8 mouse cellular contexts compared by ENCODE assay signal in the genomic region with DNA sequence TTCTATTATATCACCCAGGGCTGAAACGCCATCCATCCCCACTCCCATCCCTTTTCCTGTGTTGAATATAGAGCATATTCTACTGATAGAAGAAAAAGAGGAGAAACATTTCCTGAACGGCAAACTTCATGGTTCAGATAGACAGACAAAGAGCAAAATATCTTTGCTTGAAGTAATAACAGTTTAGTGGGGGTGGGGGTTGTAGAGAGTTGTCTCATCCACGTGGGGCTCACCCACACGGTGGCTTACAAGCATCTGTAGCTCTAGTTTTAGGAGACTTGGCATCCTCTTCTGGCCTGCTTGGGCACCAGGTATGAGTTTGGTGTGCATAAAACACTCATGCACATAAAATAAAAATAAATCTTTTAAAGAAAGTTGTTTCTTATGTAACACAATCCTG. TPM values are rescaled to one million over a fixed set of nuclear protein-coding genes. Genes with fewer than 3 reads are reported as not detected.
DNase-seq lines count a peak whose midpoint lies in the region; ATAC-seq and TF ChIP-seq lines count a peak whose summit lies in the region.

No protein-coding gene starts in this region.

- H3K9ac ChIP-seq in heart, embryonic 11.5 days (ENCODE audit: low read depth, low read length), result peak overlapping the region; percentile 98
- peak overlapping the region; percentile 99 for H3K9ac ChIP-seq in forebrain, embryonic 13.5 days
- H3K9ac ChIP-seq in liver, embryonic 14.5 days (replicated peaks), result no peak overlapping the region

- no peak for TF ChIP-seq EP300 in liver, embryonic 14.5 days (IDR thresholded peaks at IDR 0.05; ENCODE audit: low read depth)

- 36% methylated on average over 4 of the region's 4 CpGs for WGBS in heart, embryonic 11.5 days (ENCODE audit: insufficient replicate concordance)
- 34% methylated on average over 4 of the region's 4 CpGs for WGBS in forebrain, embryonic 13.5 days
- WGBS in liver, embryonic 14.5 days (ENCODE audit: insufficient replicate concordance), result 33% methylated on average over 4 of the region's 4 CpGs

- no peak for DNase-seq in heart, postnatal 25 days (ENCODE audit: low spot score)
- DNase-seq in CD4-positive helper T cell, adult 2 months (ENCODE audit: low read depth, low spot score), result peak; percentile 44
- no peak for DNase-seq in liver, embryonic 14.5 days (ENCODE audit: low read depth in 3 of 3, low spot score in 3 of 3)
- DNase-seq in urinary bladder, postnatal 4 days (ENCODE audit: low spot score in 2 of 2), result no peak
- DNase-seq in left cerebral cortex, postnatal 36 days (ENCODE audit: low spot score in 2 of 2), result no peak
- DNase-seq in left cerebral cortex, postnatal 10 days (ENCODE audit: extremely low spot score in 1 of 2, low spot score in 2 of 2), result no peak

- peaks cover 14% of the 10 kb centered on the region for H3K4me1 ChIP-seq in heart, embryonic 11.5 days (ENCODE audit: control insufficient read depth, insufficient read depth, low read length)
- peaks cover 24% of the 10 kb centered on the region for H3K4me1 ChIP-seq in forebrain, embryonic 13.5 days
- peaks cover 0 to 26% of the 10 kb centered on the region in 2 experiments; a peak in 3 of 4 replicates for H3K4me1 ChIP-seq in liver, embryonic 14.5 days (replicated peaks; ENCODE audit: control insufficient read depth in 2 of 2, insufficient read depth in 2 of 2, low read length in 1 of 2)

- no peaks in the 10 kb centered on the region for H3K36me3 ChIP-seq in heart, embryonic 11.5 days (ENCODE audit: control insufficient read depth, insufficient read depth, low read length)
- H3K36me3 ChIP-seq in forebrain, embryonic 13.5 days (ENCODE audit: poor library complexity, severe bottlenecking), result 0 out of 2 replicates have a peak, but pooled peaks cover 4% of the 10 kb centered on the region
- H3K36me3 ChIP-seq in liver, embryonic 14.5 days (replicated peaks; ENCODE audit: control insufficient read depth, insufficient read depth, low read depth), result no peaks in the 10 kb centered on the region

- intact Hi-C loops in heart, postnatal 25 days (cut with DNase I), result loop anchor here (2.0 kb wide), 1 partner anchor 22 kb away; no protein-coding TSS in a partner anchor
- intact Hi-C loops in left cerebral cortex, postnatal 36 days (cut with DNase I), result loop anchor here (2.0 kb wide), 1 partner anchor 60 kb away; a partner anchor contains a TSS
- intact Hi-C loops in left cerebral cortex, postnatal 10 days (cut with DNase I), result loop anchor here (5.0 kb wide), 1 partner anchor 48 kb away; no protein-coding TSS in a partner anchor

- H3K9me3 ChIP-seq in heart, embryonic 11.5 days (replicated peaks; ENCODE audit: control insufficient read depth, low read length), result no peaks in the 10 kb centered on the region
- no peaks in the 10 kb centered on the region for H3K9me3 ChIP-seq in forebrain, embryonic 13.5 days (replicated peaks)
- H3K9me3 ChIP-seq in liver, embryonic 14.5 days (ENCODE audit: control insufficient read depth, low read length), result no peaks in the 10 kb centered on the region

- TF ChIP-seq CTCF in liver, embryonic 14.5 days (IDR thresholded peaks at IDR 0.05; ENCODE audit: low read depth), result no peak

- H3K27ac ChIP-seq in heart, embryonic 11.5 days (ENCODE audit: low read depth, low read length), result no peak overlapping the region
- peak overlapping the region; percentile 94; the same call in 1 of the 2 replicates for H3K27ac ChIP-seq in forebrain, embryonic 13.5 days
- H3K27ac ChIP-seq in liver, embryonic 14.5 days, result no peak overlapping the region

- H3K4me2 ChIP-seq in heart, embryonic 11.5 days, result peak overlapping the region; percentile 86
- H3K4me2 ChIP-seq in forebrain, embryonic 13.5 days, result peak overlapping the region; percentile 75
- peak overlapping the region; percentile 78 for H3K4me2 ChIP-seq in liver, embryonic 14.5 days (ENCODE audit: low read depth)

- H3K4me3 ChIP-seq in heart, embryonic 11.5 days (ENCODE audit: low read depth, low read length), result peak overlapping the region; percentile 80
- H3K4me3 ChIP-seq in forebrain, embryonic 13.5 days, result peak overlapping the region; percentile 94
- no peak overlapping the region for H3K4me3 ChIP-seq in liver, embryonic 14.5 days (ENCODE audit: insufficient read depth in 1 of 2, low read depth in 2 of 2, low read length in 2 of 2)

- no peaks in the 10 kb centered on the region for H3K27me3 ChIP-seq in heart, embryonic 11.5 days (ENCODE audit: control insufficient read depth, insufficient read depth, low read length)
- H3K27me3 ChIP-seq in forebrain, embryonic 13.5 days, result no peaks in the 10 kb centered on the region
- H3K27me3 ChIP-seq in liver, embryonic 14.5 days (ENCODE audit: control insufficient read depth, insufficient read depth, low read length), result peaks cover 4% of the 10 kb centered on the region

- ATAC-seq in heart, embryonic 11.5 days (replicated peaks; ENCODE audit: insufficient number of reproducible peaks, low FRiP score, low TSS enrichment), result no peak
- no peak for ATAC-seq in forebrain, embryonic 13.5 days
- ATAC-seq in liver, embryonic 14.5 days (ENCODE audit: insufficient read depth), result no peak

RNA-seq across cellular contexts. Expression of a gene that starts 0.6 kb away (rescaled TPM):
- 1,975 and 2,031 TPM in 2 replicates for polyA plus RNA-seq in heart, embryonic 11.5 days (2014; fragmentation: Nextera tagmentation; extraction: Ambion mirVana)
- total RNA-seq in heart, postnatal 25 days (2021), result 100 to 1,000 TPM; 126 to 128 TPM
- 3,443 and 4,664 TPM in 2 replicates for polyA plus RNA-seq in forebrain, embryonic 13.5 days (2015; fragmentation: Nextera tagmentation; extraction: Ambion mirVana)
- polyA plus RNA-seq in liver, embryonic 14.5 days (2012; rRNA removed), result 27.9 and 131 TPM in 2 replicates
- 185 and 210 TPM in 2 replicates for polyA plus RNA-seq in liver, embryonic 14.5 days (2014; fragmentation: Nextera tagmentation; extraction: Ambion mirVana)
- 100 to 1,000 TPM; 504 to 568 TPM for total RNA-seq in left cerebral cortex, postnatal 36 days (2021)
- total RNA-seq in left cerebral cortex, postnatal 10 days (2021), result 1,000 to 10,000 TPM; 1,612 to 1,640 TPM

RNA-seq across cellular contexts. Expression of a gene that starts 59.4 kb away (rescaled TPM):
- polyA plus RNA-seq in heart, embryonic 11.5 days (2014; fragmentation: Nextera tagmentation; extraction: Ambion mirVana), result 44.7 and 46.1 TPM in 2 replicates
- total RNA-seq in heart, postnatal 25 days (2021), result 100 to 1,000 TPM in 1 of 2 experiments, 10 to 100 TPM in 1; 97.7 to 101 TPM
- 28.4 and 28.8 TPM in 2 replicates for polyA plus RNA-seq in forebrain, embryonic 13.5 days (2015; fragmentation: Nextera tagmentation; extraction: Ambion mirVana)
- polyA plus RNA-seq in liver, embryonic 14.5 days (2012; rRNA removed), result 23.1 and 27.7 TPM in 2 replicates
- polyA plus RNA-seq in liver, embryonic 14.5 days (2014; fragmentation: Nextera tagmentation; extraction: Ambion mirVana), result 29.5 and 34.4 TPM in 2 replicates
- 10 to 100 TPM; 64.1 to 71.5 TPM for total RNA-seq in left cerebral cortex, postnatal 36 days (2021)
- 10 to 100 TPM; 61.6 to 64.7 TPM for total RNA-seq in left cerebral cortex, postnatal 10 days (2021)

Comparison
In these comparisons a context has a peak if more than half of its experiments do, and no peak if none do; other contexts are left out.
1. H3K4me3 ChIP-seq: peak in heart, embryonic 11.5 days (single experiment) and forebrain, embryonic 13.5 days (single experiment); none in liver, embryonic 14.5 days (0 of 2).
2. Peak in every context shown above with its lines, with median percentiles within 50 percentile points of each other: H3K4me2 ChIP-seq.